Mouse (Mus musculus) intestine, embryonic 14.5 days (tissue): ENCODE measurements around the gene Fjx1. TPM values are rescaled to one million over a fixed set of nuclear protein-coding genes. Genes with fewer than 3 reads are reported as not detected.
A peak's percentile ranks its signal among the peaks of the same experiment; 100 is the strongest.

Source experiments
- ATAC-seq: fragments of 200-750 bp; cut with Nextera tagmentation; replicated peaks from 2 replicates; pipeline ENCODE4 v1.8.0; 2017; ENCODE audit warnings: low read depth, moderate number of reproducible peaks, moderate TSS enrichment, moderate library complexity; ENCODE audit not compliant: low FRiP score, low TSS enrichment
- DNase-seq: peaks from one replicate; pipeline ENCODE4 v3.0.0-alpha.2; 2018; ENCODE audit warnings: low spot score
- H3K27ac ChIP-seq: fragments of 300-500 bp; sonication (generic); 2 replicates; pipeline ENCODE4 v1.5.1; 2014; ENCODE audit warnings: low read depth, mild to moderate bottlenecking, control low read depth
- H3K27me3 ChIP-seq: fragments of 300-500 bp; sonication (generic); replicated peaks from 2 replicates; pipeline ENCODE4 v1.6.1; 2014; ENCODE audit warnings: low read length, control low read depth; ENCODE audit not compliant: control insufficient read depth, insufficient read depth
- H3K36me3 ChIP-seq: fragments of 300-500 bp; sonication (generic); 2 replicates; pipeline ENCODE4 v1.6.1; 2014; ENCODE audit warnings: low read length, control low read depth; ENCODE audit not compliant: control insufficient read depth, insufficient read depth
- H3K4me1 ChIP-seq: fragments of 300-500 bp; sonication (generic); replicated peaks from 2 replicates; pipeline ENCODE4 v1.6.1; 2014; ENCODE audit warnings: low read length, control low read depth, mixed read lengths; ENCODE audit not compliant: control insufficient read depth, insufficient read depth
- H3K4me2 ChIP-seq: fragments of 300-500 bp; sonication (generic); 2 replicates; pipeline ENCODE4 v1.6.1; 2014; ENCODE audit warnings: low read length
- H3K4me3 ChIP-seq: fragments of 300-500 bp; sonication (generic); 2 replicates; pipeline ENCODE4 v1.5.1; 2014; ENCODE audit warnings: low read depth, low read length, control low read depth, mixed read lengths
- H3K9ac ChIP-seq: fragments of 300-500 bp; sonication (generic); 2 replicates; pipeline ENCODE4 v1.6.1; 2014; ENCODE audit warnings: mild to moderate bottlenecking, low read length
- H3K9me3 ChIP-seq: fragments of 300-500 bp; sonication (generic); 2 replicates; pipeline ENCODE4 v1.6.1; 2016; ENCODE audit warnings: low read length, control low read depth; ENCODE audit not compliant: control insufficient read depth
- WGBS: fragments of 180-500 bp; shearing (Covaris S2); extraction: QIAGEN DNeasy Blood & Tissue Kit; methylation state at CpG from one replicate; pipeline ENCODE4 v1.1.7; 2014; 5-methylcytosine and 5-hydroxymethylcytosine counted together
- polyA plus RNA-seq: library from polyadenylated mRNA; unstranded; fragments of >200 nt; fragmentation: Nextera tagmentation; extraction: Ambion mirVana; gene quantifications from 2 replicates; pipeline ENCODE4 v1.2.1, GENCODE M21; 2014

The Fjx1 gene
- 7.9 and 8.9 TPM in 2 replicates for polyA plus RNA-seq

GRCm38 (mm10) chr2:102451671-102452549 is at the start of gene Fjx1:
Gene Fjx1 (minus strand): TSS chr2:102452499.
- DNase-seq, result peak; percentile 75
- H3K9ac ChIP-seq, result peak within 1 kb of the TSS; percentile 82
- H3K27ac ChIP-seq, result peak within 1 kb of the TSS; percentile 89
- peak within 1 kb of the TSS; percentile 99 for H3K4me2 ChIP-seq
- peak; percentile 80 for ATAC-seq
- peak within 1 kb of the TSS; percentile 73 for H3K4me3 ChIP-seq
- H3K4me1 ChIP-seq, result peaks cover 22% of the 10 kb centered on the region
- no peaks in the 10 kb centered on the region for H3K36me3 ChIP-seq
- under 1% methylated on average over 45 of the region's 49 CpGs for WGBS
- H3K27me3 ChIP-seq, result no peaks in the 10 kb centered on the region
- no peaks in the 10 kb centered on the region for H3K9me3 ChIP-seq

GRCm38 (mm10) chr2:102500001-102500689 is 47.8 kb upstream of the Fjx1 start:
- Histone ChIP-seq H3K4me1 (no peaks in the 10 kb centered on the region), H3K27ac (no peak overlapping the region), H3K36me3 (no peaks in the 10 kb centered on the region), H3K9ac (no peak overlapping the region), H3K9me3 (no peaks in the 10 kb centered on the region), H3K4me2 (no peak overlapping the region), H3K4me3 (no peak overlapping the region), H3K27me3 (no peaks in the 10 kb centered on the region)
- ATAC-seq (no peak), DNase-seq (no peak)
- 61% methylated on average over 4 of the region's 4 CpGs for WGBS

- ATAC-seq (no peak), DNase-seq (no peak)
- Histone ChIP-seq H3K36me3 (no peaks in the 10 kb centered on the region), H3K4me2 (no peak overlapping the region), H3K4me1 (no peaks in the 10 kb centered on the region), H3K4me3 (no peak overlapping the region), H3K9ac (no peak overlapping the region), H3K27me3 (no peaks in the 10 kb centered on the region), H3K9me3 (no peaks in the 10 kb centered on the region), H3K27ac (no peak overlapping the region)
- WGBS, result 55% methylated on average over 3 of the region's 3 CpGs
These were observed 28.4 kb upstream of the Fjx1 start for GRCm38 (mm10) chr2:102480738-102481137.

- H3K4me3 ChIP-seq, result no peak overlapping the region
- H3K27me3 ChIP-seq, result no peaks in the 10 kb centered on the region
- H3K4me1 ChIP-seq, result no peaks in the 10 kb centered on the region
- no peak overlapping the region for H3K9ac ChIP-seq
- no peak overlapping the region for H3K4me2 ChIP-seq
- no peaks in the 10 kb centered on the region for H3K36me3 ChIP-seq
- no peak overlapping the region for H3K27ac ChIP-seq
- ATAC-seq (no peak), DNase-seq (no peak)
- 73% methylated on average over 2 of the region's 2 CpGs for WGBS
- no peaks in the 10 kb centered on the region for H3K9me3 ChIP-seq
These were observed 23.8 kb upstream of the Fjx1 start for GRCm38 (mm10) chr2:102476101-102476500.

- H3K4me3 ChIP-seq, result no peak overlapping the region
- DNase-seq, result peak; percentile 47
- H3K27me3 ChIP-seq, result no peaks in the 10 kb centered on the region
- H3K4me1 ChIP-seq, result no peaks in the 10 kb centered on the region; the same call in 1 of the 2 replicates
- ATAC-seq, result no peak
- 72% methylated on average over 3 of the region's 3 CpGs for WGBS
- H3K9ac ChIP-seq, result no peak overlapping the region
- H3K4me2 ChIP-seq, result no peak overlapping the region
- no peaks in the 10 kb centered on the region for H3K9me3 ChIP-seq
- H3K27ac ChIP-seq, result no peak overlapping the region
- no peaks in the 10 kb centered on the region for H3K36me3 ChIP-seq
These were observed 16.3 kb upstream of the Fjx1 start for GRCm38 (mm10) chr2:102468645-102469044.

- Histone ChIP-seq H3K4me2 (no peak overlapping the region), H3K4me1 (no peaks in the 10 kb centered on the region; the same call in 1 of the 2 replicates), H3K27ac (no peak overlapping the region), H3K9me3 (no peaks in the 10 kb centered on the region), H3K36me3 (no peaks in the 10 kb centered on the region), H3K27me3 (no peaks in the 10 kb centered on the region), H3K4me3 (no peak overlapping the region), H3K9ac (no peak overlapping the region)
- DNase-seq, result no peak
- WGBS, result 85% methylated on average over 2 of the region's 2 CpGs
- no peak for ATAC-seq
These were observed 12.0 kb upstream of the Fjx1 start for GRCm38 (mm10) chr2:102464342-102464732.

- Histone ChIP-seq H3K4me2 (no peak overlapping the region), H3K9ac (no peak overlapping the region), H3K4me1 (no peaks in the 10 kb centered on the region; the same call in 1 of the 2 replicates), H3K27me3 (no peaks in the 10 kb centered on the region), H3K27ac (0 out of 2 replicates have a peak overlapping the region, but pooled peaks have one; percentile 18), H3K36me3 (no peaks in the 10 kb centered on the region), H3K4me3 (no peak overlapping the region), H3K9me3 (no peaks in the 10 kb centered on the region)
- ATAC-seq (no peak), DNase-seq (no peak)
- 48% methylated on average over 12 of the region's 12 CpGs for WGBS
These were observed 11.5 kb upstream of the Fjx1 start for GRCm38 (mm10) chr2:102463587-102464341.

- no peaks in the 10 kb centered on the region; the same call in 1 of the 2 replicates for H3K4me1 ChIP-seq
- no peak for DNase-seq
- H3K36me3 ChIP-seq, result no peaks in the 10 kb centered on the region
- no peaks in the 10 kb centered on the region for H3K27me3 ChIP-seq
- H3K9ac ChIP-seq, result no peak overlapping the region
- no peak for ATAC-seq
- 88% methylated on average over 1 of the region's 1 CpGs for WGBS
- no peaks in the 10 kb centered on the region for H3K9me3 ChIP-seq
- no peak overlapping the region for H3K4me3 ChIP-seq
- H3K27ac ChIP-seq, result no peak overlapping the region
- H3K4me2 ChIP-seq, result no peak overlapping the region
These were observed 9.2 kb upstream of the Fjx1 start for GRCm38 (mm10) chr2:102461491-102461890.
